Mouse (Mus musculus) ovary, adult 18-20 months (tissue): ENCODE data around the gene Smim12.

Experiments
- DNase-seq: peaks from one replicate; pipeline ENCODE4 v3.0.0; 2022; ENCODE audit warnings: low spot score, mixed read lengths

Smim12 gene

GRCm38 (mm10) chr4:127243552-127243951 lies at the start of gene Smim12:
Gene Smim12 (plus strand): TSS chr4:127243784.
- peak; percentile 94 for DNase-seq

- no peak for DNase-seq
These were observed 48.9 kb upstream of the Smim12 start for GRCm38 (mm10) chr4:127194477-127195269.

- no peak for DNase-seq
These were observed 45.0 kb upstream of the Smim12 start for GRCm38 (mm10) chr4:127198609-127199008.

- no peak for DNase-seq
These were observed 44.2 kb upstream of the Smim12 start for GRCm38 (mm10) chr4:127199406-127199805.

GRCm38 (mm10) chr4:127200164-127200722 lies 43.3 kb upstream of the Smim12 start:
- no peak for DNase-seq

GRCm38 (mm10) chr4:127200769-127201617 lies 42.6 kb upstream of the Smim12 start:
- DNase-seq = no peak

GRCm38 (mm10) chr4:127203081-127203480 lies 40.5 kb upstream of the Smim12 start:
- DNase-seq = no peak

- no peak for DNase-seq
These were observed 32.3 kb upstream of the Smim12 start for GRCm38 (mm10) chr4:127211318-127211717.

- DNase-seq = no peak
These were observed 29.1 kb upstream of the Smim12 start for GRCm38 (mm10) chr4:127214510-127214909.

- DNase-seq = no peak
These were observed 28.5 kb upstream of the Smim12 start for GRCm38 (mm10) chr4:127215103-127215502.

GRCm38 (mm10) chr4:127215799-127216198 lies 27.8 kb upstream of the Smim12 start:
- no peak for DNase-seq

- no peak for DNase-seq
These were observed 27.3 kb upstream of the Smim12 start for GRCm38 (mm10) chr4:127216251-127216651.

- no peak for DNase-seq
These were observed 26.5 kb upstream of the Smim12 start for GRCm38 (mm10) chr4:127217048-127217447.

GRCm38 (mm10) chr4:127223291-127223690 lies 20.3 kb upstream of the Smim12 start:
- DNase-seq = no peak

- DNase-seq = no peak
These were observed 19.8 kb upstream of the Smim12 start for GRCm38 (mm10) chr4:127223755-127224154.

GRCm38 (mm10) chr4:127224444-127225100 lies 19.0 kb upstream of the Smim12 start:
- DNase-seq = no peak

GRCm38 (mm10) chr4:127226067-127226466 lies 17.5 kb upstream of the Smim12 start:
- DNase-seq = no peak

GRCm38 (mm10) chr4:127227051-127227673 lies 16.4 kb upstream of the Smim12 start:
- no peak for DNase-seq

GRCm38 (mm10) chr4:127232028-127232427 lies 11.6 kb upstream of the Smim12 start:
- DNase-seq = no peak

- DNase-seq = no peak
These were observed 11.0 kb upstream of the Smim12 start for GRCm38 (mm10) chr4:127232551-127232950.

- DNase-seq = no peak
These were observed 10.0 kb upstream of the Smim12 start for GRCm38 (mm10) chr4:127233416-127234125.
